Mouse (Mus musculus): Measurements from ENCODE around the gene Thoc6.
A peak's percentile ranks its signal among the peaks of the same experiment; 100 is the strongest.

The Thoc6 gene

DNA sequence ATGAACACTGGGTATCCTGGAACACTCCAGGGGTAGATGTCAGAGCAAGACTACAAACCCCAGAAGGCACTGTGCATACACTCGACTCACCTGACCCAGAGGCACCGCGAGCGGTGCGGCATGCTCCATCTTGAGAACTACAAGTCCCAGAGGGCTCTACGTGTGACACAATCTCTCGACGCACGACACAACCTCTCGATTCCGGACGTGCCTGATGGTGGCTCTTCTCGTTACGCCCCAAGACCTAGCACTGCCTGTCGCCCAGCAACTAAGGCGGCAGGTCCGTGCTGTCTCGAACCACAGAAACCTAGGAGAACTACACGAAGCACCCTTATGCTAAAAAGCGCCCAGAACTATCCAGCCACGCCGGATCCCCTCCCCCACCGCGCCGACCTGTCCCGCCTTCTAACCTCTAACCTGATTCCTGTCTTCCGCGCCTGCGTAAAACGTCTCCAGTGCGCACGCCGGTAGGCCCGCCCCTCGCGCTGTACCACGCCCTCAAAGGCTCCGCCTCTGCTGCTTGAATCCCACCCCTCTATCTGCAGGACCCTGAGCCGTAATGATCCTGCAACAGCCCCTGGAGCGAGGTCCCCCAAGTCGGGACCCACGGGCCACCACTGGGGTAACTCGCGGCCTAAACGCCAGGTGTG is at the start of gene Thoc6, which contains the start of gene Hcfc1r1:
Thoc6 (minus strand) TSS at position 459 of the 650 bp plus-strand sequence.
Hcfc1r1 (plus strand) TSS at position 173 of the 650 bp plus-strand sequence.
- peak; percentile 68 for DNase-seq (ENCODE audit: low spot score)

DNA sequence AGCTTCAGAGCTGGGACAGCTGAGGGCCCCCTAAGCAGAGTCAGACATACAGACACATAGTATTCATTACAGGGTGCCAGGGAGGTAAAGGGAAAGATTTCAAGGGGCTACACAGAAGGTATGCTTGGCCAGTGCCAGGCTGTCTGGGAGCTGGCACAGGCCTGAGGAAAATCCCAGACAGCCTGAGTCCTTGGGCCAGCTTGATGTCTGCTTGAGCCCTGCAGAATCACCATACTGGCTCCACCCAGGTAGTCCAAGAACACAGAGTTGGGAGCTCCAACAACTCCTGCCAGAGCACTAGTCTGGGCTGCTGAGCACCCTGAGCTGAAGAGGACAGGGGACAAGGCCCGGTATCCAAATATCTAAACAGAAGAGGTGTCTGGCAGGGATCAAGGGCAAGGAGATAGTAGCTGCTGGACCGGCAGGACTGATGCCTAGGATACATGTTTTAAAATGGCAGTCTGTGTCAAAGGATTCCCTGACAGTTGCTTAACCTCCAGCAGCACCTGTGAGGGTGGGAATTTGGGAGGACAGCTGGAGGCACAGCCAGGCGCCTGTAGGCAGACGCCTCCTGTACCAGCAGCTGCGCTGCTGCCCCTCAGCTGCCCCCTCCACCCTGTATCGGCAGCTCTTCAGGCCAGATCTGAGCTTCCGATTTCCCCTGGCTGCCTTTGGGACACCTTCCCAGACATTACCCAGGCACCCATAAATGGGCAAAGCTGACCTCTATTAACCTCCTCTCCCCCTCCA is 48.9 kb upstream of the Thoc6 start, which contains the start of gene 1520401A03Rik:
1520401A03Rik (minus strand) TSS at position 408 of the 750 bp plus-strand sequence.
- DNase-seq (ENCODE audit: low spot score): no peak

GRCm38 (mm10) chr17:23721886-23722285 is 48.2 kb upstream of the Thoc6 start:
- no peak for DNase-seq (ENCODE audit: low spot score)

- no peak for DNase-seq (ENCODE audit: low spot score)
These were observed 45.8 kb upstream of the Thoc6 start for GRCm38 (mm10) chr17:23719455-23719854.

GRCm38 (mm10) chr17:23717003-23717402 is 43.3 kb upstream of the Thoc6 start:
- DNase-seq (ENCODE audit: low spot score): no peak

DNA sequence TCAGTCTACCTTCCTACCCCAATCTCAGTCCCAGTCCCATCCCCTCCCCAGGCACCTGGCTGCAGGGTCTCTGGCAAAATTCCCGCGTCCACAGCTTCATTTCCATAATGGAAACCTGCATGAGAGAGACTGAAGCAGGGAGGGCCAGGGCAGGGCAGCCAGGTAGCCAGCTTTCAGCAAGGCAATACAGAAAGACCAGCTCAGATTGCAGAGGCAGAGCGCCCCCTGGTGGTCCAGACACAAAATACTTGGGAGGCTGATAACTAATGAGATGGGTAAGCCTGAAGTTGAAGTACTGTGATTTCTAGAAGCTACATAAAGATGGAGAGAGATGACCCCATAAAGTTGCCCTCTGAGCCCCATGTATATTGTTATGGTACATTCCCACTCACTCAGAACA is 32.5 kb upstream of the Thoc6 start:
- no peak for DNase-seq (ENCODE audit: low spot score)

GRCm38 (mm10) chr17:23705525-23706104 is 31.9 kb upstream of the Thoc6 start:
- no peak for DNase-seq (ENCODE audit: low spot score)

DNA sequence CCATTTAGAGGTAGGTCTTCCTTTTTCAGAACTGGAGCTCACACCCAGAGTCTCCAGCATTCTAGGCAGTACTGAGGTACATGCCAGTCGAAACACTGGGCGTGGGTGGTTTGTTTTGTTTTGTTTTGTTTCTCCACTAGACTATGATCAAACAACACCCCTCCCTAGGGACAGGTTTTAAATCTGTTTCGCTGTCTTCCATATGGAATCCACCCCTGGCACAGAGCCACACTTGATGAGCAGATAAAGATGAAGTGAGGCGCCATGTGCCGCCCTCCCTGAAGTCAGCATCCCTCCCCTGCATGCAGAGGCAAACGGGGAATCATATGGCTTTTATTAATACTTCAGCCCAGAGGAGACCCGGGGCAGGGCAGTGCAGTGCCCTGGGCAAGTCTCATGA is 31.1 kb upstream of the Thoc6 start:
- no peak for DNase-seq (ENCODE audit: low spot score)

DNA sequence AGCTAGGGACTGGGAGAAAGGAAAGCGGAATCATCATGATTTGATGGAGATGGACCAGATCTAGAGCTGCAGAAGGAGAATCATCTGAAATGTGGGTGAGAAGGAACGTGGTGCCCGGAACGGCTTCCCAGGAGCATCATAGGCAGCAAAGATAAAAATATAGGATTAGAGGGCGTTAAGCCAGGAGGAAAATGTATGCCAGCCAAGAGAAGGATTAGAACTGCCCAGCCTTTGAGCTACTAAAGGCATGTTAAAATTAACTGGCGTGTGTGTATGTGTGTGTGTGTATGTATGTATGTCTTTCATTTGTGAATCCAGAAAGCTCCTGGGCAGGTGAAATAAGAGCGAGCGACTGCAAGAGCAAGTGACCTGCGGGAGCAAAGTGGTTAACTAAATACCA is 29.6 kb upstream of the Thoc6 start:
- DNase-seq (ENCODE audit: low spot score): no peak

GRCm38 (mm10) chr17:23700079-23700478 is 26.4 kb upstream of the Thoc6 start:
- peak; percentile 63 for DNase-seq (ENCODE audit: low spot score)

- DNase-seq (ENCODE audit: low spot score): no peak
These were observed 25.7 kb upstream of the Thoc6 start for GRCm38 (mm10) chr17:23699131-23700077.

DNA sequence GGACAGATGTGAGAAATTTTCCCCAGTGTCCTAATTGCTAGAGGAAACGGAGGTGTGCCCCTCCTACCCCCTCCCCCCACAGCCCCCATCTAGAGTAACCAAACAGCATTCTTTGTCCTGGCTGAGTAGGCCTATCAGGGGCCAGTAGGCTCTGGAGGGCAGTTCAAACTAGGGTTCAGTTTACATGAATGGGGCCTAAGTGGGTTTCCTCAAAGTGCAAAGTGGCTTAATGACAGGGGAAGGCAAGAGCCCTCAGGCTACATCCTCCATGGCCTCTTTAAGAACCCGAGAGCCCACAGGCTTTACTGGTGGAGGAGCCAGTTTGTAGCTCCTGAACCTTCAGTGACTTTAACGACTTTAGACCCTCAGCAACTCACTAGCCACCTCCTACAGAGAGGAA is 22.1 kb upstream of the Thoc6 start:
- DNase-seq (ENCODE audit: low spot score): no peak

GRCm38 (mm10) chr17:23694491-23694890 is 20.8 kb upstream of the Thoc6 start:
- no peak for DNase-seq (ENCODE audit: low spot score)

DNA sequence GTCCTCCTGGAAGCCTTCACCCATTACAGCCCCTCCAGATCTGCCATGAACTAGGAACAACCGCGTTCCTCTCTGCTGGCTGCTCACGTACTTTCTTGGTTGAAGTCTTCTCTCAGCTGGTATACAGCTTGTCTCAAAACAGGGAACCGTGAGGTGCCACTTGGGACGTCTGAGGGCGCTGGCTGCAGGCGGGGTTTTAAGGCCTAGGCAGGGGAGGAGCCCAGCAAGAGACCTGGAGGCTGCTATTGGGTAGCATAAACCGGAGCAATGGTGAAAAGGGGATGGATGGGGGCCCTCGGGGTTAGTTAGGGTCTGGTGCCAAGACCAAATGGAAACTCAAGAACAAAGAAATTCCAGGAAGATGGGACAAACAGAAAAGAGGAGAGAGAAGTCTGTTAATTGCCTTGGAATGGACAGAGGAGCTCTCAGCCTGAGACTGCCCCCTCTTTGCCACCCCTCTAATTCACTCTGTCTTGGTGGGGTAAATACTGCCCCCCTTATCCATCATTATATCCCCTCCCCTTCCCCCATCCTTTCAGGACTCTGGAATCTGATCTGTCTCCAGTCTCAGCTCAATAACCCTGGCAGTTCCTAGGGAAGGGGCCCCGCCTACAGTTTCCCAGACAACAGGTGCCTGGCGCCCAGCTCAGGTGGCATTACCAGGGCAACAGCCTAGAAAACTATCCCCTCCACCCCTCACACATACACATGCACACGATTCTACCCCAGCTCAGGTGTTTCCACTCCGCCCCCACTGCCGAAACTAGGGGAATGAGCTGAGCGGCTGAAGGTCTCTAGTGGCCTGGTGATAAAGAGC is 10.4 kb upstream of the Thoc6 start, which contains the start of gene Cldn9:
Cldn9 (minus strand) TSS at position 171 of the 817 bp plus-strand sequence.
- DNase-seq (ENCODE audit: low spot score): no peak

DNA sequence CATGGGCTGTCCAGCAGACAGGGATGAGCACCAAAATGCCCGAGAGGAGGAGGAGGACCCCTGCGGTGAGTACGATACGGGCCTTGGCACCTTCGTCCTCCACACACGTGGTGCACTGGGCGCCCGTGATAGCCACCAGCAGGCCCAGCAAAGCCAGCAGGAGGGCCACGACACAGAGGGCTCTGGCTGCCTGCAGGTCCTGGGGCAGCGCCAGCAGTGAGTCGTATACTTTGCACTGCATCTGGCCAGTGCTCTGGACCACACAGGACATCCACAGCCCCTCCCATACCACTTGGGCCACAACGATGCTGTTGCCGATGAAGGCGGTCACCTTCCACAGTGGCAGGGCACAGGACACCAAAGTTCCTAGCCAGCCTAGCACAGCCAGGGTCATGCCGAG is 9.5 kb upstream of the Thoc6 start:
- no peak for DNase-seq (ENCODE audit: low spot score)

- no peak for DNase-seq (ENCODE audit: low spot score)
These were observed 8.8 kb upstream of the Thoc6 start for GRCm38 (mm10) chr17:23682530-23682929.

- no peak for DNase-seq (ENCODE audit: low spot score)
These were observed 8.4 kb upstream of the Thoc6 start for GRCm38 (mm10) chr17:23682092-23682491.

- no peak for DNase-seq (ENCODE audit: low spot score)
These were observed 7.4 kb upstream of the Thoc6 start for GRCm38 (mm10) chr17:23681086-23681485.

DNA sequence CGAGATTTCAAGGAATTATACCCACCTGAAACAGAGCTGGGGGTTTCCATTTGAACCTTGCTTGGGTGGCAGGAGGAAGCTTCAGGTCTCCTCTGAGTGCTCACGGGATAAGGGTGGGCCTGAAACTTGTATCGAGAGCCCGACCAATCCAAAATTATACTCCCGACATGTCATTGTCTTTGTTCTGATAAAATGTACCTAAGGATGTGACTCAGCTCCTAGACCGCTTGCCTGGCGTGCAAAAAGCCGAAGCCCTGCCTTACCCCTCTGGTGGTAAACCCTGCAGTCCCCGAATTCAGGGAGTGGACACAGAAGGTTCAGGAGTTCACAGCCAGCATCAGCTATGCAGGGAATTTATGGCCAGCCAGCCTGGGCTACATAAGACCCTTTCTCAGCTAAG is 6.7 kb upstream of the Thoc6 start:
- DNase-seq (ENCODE audit: low spot score): no peak

DNA sequence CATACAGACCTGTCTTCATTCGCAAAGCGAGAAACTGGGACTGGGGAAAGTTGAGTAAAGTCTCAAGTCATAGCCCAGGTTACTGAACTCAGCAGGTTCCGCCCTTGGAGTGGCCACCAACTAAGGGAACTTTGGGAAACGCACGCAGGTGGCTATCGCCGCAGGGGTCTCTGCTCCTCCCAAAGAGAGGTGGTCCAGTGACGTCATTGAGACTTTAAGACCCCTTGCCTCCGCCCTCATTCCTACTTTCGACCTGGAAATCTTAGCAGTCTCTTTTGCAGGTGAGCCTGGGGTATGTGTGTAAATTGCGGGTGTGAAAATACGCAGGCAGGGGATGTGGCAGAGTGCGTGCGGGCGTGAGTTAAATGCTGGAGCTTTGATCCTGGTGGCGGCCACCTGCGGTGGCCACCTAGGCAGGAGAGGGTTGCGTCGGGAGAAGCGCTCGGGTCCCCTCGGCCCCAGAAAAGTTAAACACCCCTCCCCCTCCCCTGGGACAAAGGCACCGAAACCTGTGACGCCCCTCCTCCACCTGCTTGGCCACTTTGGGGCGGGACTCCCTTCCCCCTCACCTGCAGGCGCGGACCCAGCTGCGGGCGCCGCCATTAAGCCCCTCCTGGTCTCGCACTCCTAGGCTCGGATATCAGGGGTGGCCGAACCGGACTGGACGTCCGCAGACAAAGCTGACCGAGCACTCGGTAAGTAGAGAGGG is 5.6 kb upstream of the Thoc6 start, which contains the start of gene Cldn6:
Cldn6 (plus strand) TSS at position 123 of the 709 bp plus-strand sequence.
- DNase-seq (ENCODE audit: low spot score): no peak
